Mouse (Mus musculus): ENCODE results near the gene Cdx4.

Gene Cdx4

GRCm38 (mm10) chrX:103321146-103321545 is at the start of gene Cdx4:
TSS of gene Cdx4 (plus strand) at chrX:103321398.
- DNase-seq (ENCODE audit: low read depth, low spot score) = no peak

- peak; percentile 6 for DNase-seq (ENCODE audit: low read depth, low spot score)
These were observed 46.9 kb upstream of the Cdx4 start for GRCm38 (mm10) chrX:103274325-103274724.

GRCm38 (mm10) chrX:103286899-103287722 is 34.1 kb upstream of the Cdx4 start:
- no peak for DNase-seq (ENCODE audit: low read depth, low spot score)

- no peak for DNase-seq (ENCODE audit: low read depth, low spot score)
These were observed 33.3 kb upstream of the Cdx4 start for GRCm38 (mm10) chrX:103287846-103288377.

DNA sequence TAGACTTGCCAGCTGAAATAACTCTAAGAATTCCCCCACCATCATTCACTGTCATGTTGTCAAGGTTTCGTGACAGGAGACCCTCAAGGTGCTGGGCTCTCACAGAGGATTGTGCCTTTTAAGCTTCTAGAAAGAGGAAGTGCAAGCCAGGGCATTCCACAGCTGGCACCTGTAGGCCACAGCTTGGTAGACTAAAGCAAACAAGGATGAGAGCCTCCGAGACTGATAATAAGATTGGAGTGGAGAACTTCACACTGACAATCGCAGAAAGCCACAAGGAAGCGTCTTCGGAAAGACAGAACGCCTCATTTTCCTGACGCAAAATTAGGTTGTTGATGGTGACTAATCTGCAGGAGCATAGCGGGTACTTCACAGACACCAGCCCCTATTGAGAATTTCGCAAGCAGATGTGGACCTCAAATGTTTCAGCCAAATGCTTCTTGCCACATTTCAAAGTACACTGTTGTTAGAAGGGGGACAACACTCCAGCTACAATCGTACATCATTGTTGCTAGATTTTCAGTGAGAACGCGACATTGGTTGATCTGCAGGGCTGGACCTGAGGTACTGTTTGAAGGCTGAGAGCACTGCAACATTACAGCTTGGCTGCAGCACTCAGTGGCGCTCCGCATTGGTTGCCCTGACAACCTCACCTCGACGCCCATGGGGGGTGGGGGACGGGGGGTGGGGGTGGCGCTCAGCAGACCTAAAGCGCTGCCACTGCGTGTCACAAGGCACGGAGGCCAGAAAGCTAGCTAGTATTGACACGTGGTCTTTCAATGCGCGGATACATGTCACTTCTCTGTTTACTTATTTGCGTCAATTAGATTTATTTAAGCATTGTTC is 32.5 kb upstream of the Cdx4 start:
- no peak for DNase-seq (ENCODE audit: low read depth, low spot score)

- DNase-seq (ENCODE audit: low read depth, low spot score) = no peak
These were observed 22.3 kb upstream of the Cdx4 start for GRCm38 (mm10) chrX:103298937-103299336.

GRCm38 (mm10) chrX:103308262-103308661 is 12.9 kb upstream of the Cdx4 start:
- DNase-seq (ENCODE audit: low read depth, low spot score) = no peak

DNA sequence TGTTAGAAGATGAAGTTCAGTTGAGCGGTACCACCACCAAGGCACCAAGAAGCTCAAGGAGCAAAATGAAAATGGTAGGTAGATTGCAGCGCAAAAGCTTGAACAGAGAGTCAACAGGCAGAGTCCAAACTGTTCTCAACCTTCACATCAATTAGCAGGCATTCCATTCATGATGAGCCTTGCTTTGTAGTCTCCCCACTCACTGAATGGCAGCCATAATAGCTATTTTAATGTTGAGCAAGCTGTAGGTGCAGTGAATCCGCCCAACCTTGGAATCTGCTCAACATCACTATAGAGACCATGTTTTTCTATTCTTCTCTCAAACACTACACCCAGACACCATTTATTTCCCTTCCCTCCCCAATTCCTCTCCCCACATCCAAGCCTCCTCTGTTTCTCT is 9.5 kb upstream of the Cdx4 start:
- no peak for DNase-seq (ENCODE audit: low read depth, low spot score)

DNA sequence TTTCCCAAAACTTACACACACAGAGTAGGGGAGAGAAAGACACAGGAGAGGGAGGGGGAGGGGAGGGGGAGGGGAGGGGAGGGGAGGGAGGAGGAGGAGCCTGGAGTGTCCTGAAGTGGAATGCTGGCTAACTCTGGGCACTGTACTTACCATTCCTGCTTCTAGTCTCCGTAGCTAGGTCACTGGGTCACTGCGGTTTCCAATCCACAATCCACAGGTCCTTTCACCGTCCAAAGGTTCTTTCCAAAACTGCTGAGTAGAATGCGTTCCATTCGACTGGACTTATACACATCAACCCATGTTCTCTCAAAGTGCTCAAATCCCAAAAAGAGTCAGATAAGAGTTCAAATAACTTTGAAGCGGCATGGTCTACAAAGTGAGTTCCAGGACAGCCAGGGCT is 7.1 kb upstream of the Cdx4 start:
- DNase-seq (ENCODE audit: low read depth, low spot score) = no peak

GRCm38 (mm10) chrX:103325900-103326299 is 4.7 kb downstream of the Cdx4 start:
- DNase-seq (ENCODE audit: low read depth, low spot score) = peak; percentile 1

DNA sequence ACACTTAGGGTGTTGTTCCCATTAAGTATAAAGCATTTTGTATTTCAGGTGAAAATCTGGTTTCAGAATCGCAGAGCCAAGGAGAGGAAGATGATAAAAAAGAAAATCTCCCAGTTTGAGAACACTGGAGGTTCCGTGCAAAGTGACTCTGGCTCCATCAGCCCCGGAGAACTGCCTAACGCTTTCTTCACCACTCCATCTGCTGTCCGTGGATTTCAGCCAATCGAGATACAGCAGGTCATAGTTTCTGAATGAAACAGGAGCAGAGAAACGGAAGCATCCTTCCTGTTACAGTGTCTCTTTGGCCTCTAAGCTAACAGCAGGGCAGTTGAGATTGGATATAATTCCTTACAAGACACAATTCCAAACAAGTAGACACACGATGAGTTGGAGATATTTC is 8.2 kb downstream of the Cdx4 start:
- DNase-seq (ENCODE audit: low read depth, low spot score) = no peak

DNA sequence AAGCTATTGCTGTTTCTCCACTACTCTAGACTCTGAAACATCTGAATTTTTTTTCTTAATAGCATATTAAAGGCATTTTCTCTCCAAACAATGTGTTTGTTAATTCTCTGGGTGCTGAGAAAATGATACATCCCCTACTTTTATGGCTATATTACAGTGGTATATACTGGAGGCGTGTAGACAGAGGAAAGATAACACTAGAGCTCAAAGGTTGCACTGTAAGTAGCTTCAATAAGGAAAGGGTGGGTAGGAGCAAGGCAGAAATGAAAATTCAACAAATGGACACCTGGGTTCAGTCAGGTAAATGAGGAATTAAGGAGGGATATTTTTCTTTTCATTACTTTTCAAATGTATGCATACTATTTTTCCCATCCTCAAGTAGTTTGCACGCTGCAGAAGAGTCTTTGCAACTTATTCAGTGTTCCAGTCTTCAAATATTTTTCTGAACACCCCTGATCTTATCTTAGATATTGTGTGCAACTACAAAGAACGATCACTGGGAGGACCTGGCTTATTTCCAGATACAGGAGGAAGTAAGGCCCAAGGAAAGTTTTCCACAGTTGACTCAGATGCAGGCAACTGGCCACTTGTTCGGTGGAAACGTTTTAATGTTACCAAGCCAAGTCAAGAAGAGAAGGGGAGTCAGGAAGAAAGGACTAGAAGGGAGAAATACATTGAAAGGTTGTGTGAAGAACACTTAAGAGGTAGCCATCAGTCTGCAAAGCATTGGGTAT is 10.1 kb downstream of the Cdx4 start:
- no peak for DNase-seq (ENCODE audit: low read depth, low spot score)

GRCm38 (mm10) chrX:103341369-103342113 is 20.3 kb downstream of the Cdx4 start:
- DNase-seq (ENCODE audit: low read depth, low spot score) = peak; percentile 16

DNA sequence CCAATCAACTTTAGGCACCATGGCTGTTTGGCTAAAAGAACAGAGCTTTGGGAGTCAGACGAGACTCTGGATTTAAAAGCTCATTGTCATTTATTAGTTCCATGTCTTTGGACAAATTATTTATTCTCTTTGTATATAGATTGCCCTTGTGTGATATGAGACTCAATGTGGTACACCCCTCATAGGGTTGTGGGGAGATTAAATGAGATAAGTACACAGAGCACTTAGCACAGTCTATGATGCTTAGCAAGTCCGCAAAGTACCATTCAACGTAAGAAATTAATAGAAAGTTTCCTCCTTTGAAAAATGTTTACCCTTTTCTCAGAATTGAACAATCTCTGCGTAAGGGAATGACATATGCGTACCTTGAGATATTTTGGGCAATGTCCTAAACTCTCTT is 34.6 kb downstream of the Cdx4 start:
- no peak for DNase-seq (ENCODE audit: low read depth, low spot score)

- peak; percentile 65 for DNase-seq (ENCODE audit: low read depth, low spot score)
These were observed 35.1 kb downstream of the Cdx4 start, which contains the start of gene Chic1 for GRCm38 (mm10) chrX:103356287-103356686. TSS of gene Chic1 (plus strand) at chrX:103356476.

DNA sequence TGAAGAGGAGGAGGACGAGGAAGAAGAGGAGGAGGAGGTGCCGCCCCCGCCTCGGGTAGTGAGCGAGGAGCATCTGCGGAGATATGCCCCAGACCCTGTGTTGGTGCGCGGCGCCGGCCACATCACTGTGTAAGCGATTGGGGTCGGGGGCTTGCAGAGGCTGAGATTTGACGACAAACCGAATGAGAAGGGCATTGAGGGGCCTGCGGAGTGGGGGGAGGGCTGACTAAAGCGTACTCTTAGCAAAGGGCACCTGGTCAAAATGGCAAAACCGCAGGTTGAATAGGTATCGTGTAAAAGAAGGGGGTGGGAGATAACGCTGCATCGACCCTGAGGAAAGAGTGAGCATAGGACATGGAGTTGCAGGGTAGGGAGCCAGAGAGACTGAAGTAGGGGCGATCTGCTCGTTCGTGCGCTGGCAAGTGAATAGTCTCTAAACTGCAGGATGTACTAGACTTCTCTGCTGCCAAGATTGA is 35.6 kb downstream of the Cdx4 start:
- DNase-seq (ENCODE audit: low read depth, low spot score) = no peak

- no peak for DNase-seq (ENCODE audit: low read depth, low spot score)
These were observed 45.0 kb downstream of the Cdx4 start for GRCm38 (mm10) chrX:103366201-103366600.

DNA sequence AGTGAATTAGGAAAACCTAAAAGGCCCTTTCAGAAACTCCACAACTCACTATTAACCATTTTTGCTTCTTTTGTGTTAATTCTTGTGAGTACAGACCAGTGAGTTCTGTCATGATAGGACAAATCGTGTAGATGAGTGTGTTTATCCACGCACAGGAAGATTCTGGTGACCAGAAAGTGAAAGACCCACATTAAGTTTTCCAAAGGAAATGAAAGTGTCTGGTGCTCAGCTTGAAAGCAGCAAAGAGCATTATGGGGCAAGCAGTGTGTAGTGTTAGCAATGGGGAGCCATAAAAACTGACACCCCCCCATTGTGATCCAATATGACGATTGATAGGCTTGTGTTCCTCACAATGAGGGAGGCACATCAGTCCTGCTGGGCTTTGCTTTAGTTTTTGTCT is 47.5 kb downstream of the Cdx4 start:
- DNase-seq (ENCODE audit: low read depth, low spot score) = no peak

DNA sequence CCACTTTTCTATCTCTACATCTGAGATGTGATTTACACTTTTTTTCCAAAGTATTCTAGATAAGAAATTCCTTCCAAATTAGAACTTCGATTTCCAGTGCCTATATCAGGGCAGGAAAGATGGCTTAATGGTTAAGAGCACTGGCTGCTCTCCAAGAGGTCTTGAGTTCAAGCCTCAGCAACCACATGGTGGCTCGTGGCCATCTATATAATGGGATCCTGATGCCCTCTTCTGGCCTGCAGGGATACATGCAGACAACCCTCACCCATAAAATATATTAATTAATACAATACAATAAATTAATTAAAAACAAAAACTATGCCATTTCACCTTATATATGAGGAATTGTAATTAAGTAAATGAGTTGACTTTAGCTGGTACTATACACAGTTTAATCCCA is 50.0 kb downstream of the Cdx4 start:
- DNase-seq (ENCODE audit: low read depth, low spot score) = peak; percentile 18

DNA sequence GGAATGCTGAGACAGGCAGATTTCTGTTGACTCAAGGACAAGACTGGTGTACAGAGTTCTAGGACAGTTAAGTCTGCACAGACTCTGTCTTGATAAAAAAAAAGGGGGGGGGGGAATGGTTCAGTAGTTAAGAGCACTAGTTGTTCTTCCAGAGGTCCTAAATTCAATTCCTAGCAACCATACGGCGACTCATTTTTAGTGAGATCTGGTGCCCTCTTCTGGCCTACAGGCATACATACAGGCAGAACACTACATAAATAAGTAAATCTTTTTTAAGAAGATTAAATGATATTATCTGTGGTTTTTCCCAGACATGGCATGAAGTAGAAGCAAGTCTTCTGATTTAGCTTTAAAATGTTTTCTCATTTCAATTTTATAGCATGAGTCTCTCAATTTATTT is 50.4 kb downstream of the Cdx4 start:
- peak; percentile 28 for DNase-seq (ENCODE audit: low read depth, low spot score)

- DNase-seq (ENCODE audit: low read depth, low spot score) = no peak
These were observed 53.1 kb downstream of the Cdx4 start for GRCm38 (mm10) chrX:103374250-103374649.
